Mouse (Mus musculus) liver, embryonic 14.5 days (tissue): ENCODE results near the gene Zfp383.

Experiments used
- CTCF ChIP-seq: IDR thresholded peaks from 2 replicates; pipeline ENCODE4 v1.5.1; 2016; ENCODE audit warnings: antibody characterized with exemption, low read depth, control low read depth
- EP300 ChIP-seq: IDR thresholded peaks from 2 replicates; pipeline ENCODE4 v1.6.1; 2016; ENCODE audit warnings: antibody characterized with exemption, low read depth

- TF ChIP-seq CTCF (no peak), EP300 (no peak)
Observed at GRCm38 (mm10) chr7:29890501-29890900, 17.5 kb upstream of the Zfp383 start.
